Comparison of ENCODE assay signal across 32 mouse cellular contexts in the genomic region with DNA sequence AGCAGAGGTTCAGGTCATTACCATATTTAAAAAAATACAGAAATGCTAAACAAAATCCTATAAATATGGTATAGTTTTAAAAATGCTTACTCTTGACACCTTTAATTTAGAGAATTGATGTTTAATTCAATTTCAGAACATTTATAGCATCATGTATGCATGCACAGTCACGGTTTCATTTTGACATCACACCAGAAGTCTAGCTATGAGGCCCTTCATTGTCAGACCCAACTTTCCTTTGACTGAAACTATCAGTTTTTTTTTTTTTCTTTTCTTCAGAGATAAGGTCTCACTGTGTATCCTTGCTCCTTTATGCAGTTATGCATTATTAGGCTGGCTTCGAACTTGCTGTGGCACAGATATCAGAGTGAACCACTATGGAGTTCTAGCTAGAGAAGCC.
"Had no signal": no experiment of that assay in that cellular context is flagged by ENCODE, and none has a peak within 500 bp of the region (broad histone marks: within the 10 kb centered on the region; RNA-seq: fewer than 3 reads in every experiment).

No protein-coding gene starts in this region.

- H3K9me3 ChIP-seq: heart, embryonic 10.5 days; heart, embryonic 12.5 days; heart, embryonic 13.5 days; heart, embryonic 15.5 days; hindbrain, embryonic 10.5 days; hindbrain, embryonic 12.5 days; hindbrain, embryonic 13.5 days; hindbrain, embryonic 15.5 days; intestine, embryonic 15.5 days; kidney, embryonic 15.5 days had no signal

- DNase-seq: heart, postnatal 10 days; heart, postnatal 14 days; heart, postnatal 36 days; heart, postnatal 4 days; kidney, adult 11 months; kidney, adult 18-20 months; kidney, adult 2 months; kidney, adult 8-10 months; kidney, adult 9 months; kidney, postnatal 10 days; kidney, postnatal 14 days; kidney, postnatal 25 days; kidney, postnatal 36 days; kidney, postnatal 4 days; layer of hippocampus, adult 9-11 months; layer of hippocampus, postnatal 36 days had no signal

- H3K27me3 ChIP-seq: heart, embryonic 12.5 days; heart, embryonic 13.5 days; heart, embryonic 15.5 days; hindbrain, embryonic 12.5 days; hindbrain, embryonic 13.5 days; hindbrain, embryonic 15.5 days; intestine, embryonic 15.5 days; kidney, embryonic 15.5 days had no signal

- H3K36me3 ChIP-seq: heart, embryonic 10.5 days; heart, embryonic 12.5 days; heart, embryonic 13.5 days; heart, embryonic 15.5 days; hindbrain, embryonic 10.5 days; hindbrain, embryonic 12.5 days; hindbrain, embryonic 13.5 days; hindbrain, embryonic 15.5 days; intestine, embryonic 15.5 days; kidney, embryonic 15.5 days had no signal

- H3K4me2 ChIP-seq: heart, embryonic 11.5 days; heart, embryonic 12.5 days; heart, embryonic 13.5 days; heart, embryonic 15.5 days; hindbrain, embryonic 12.5 days; hindbrain, embryonic 13.5 days; hindbrain, embryonic 14.5 days; hindbrain, embryonic 15.5 days; intestine, embryonic 15.5 days; kidney, embryonic 15.5 days had no signal

- H3K4me3 ChIP-seq: heart, embryonic 10.5 days; heart, embryonic 12.5 days; heart, embryonic 13.5 days; heart, embryonic 15.5 days; hindbrain, embryonic 10.5 days; hindbrain, embryonic 12.5 days; hindbrain, embryonic 13.5 days; hindbrain, embryonic 15.5 days; intestine, embryonic 15.5 days; kidney, embryonic 15.5 days; layer of hippocampus, adult 2 months; left cerebral cortex, adult 2 months had no signal

- H3K27ac ChIP-seq: heart, embryonic 10.5 days; heart, embryonic 13.5 days; heart, embryonic 15.5 days; hindbrain, embryonic 10.5 days; hindbrain, embryonic 12.5 days; hindbrain, embryonic 13.5 days; hindbrain, embryonic 14.5 days; hindbrain, embryonic 15.5 days; hindbrain, postnatal 0 days; intestine, embryonic 15.5 days; kidney, embryonic 15.5 days; kidney, postnatal 0 days; layer of hippocampus, adult 2 months; left cerebral cortex, adult 2 months had no signal

- H3K9ac ChIP-seq: heart, embryonic 12.5 days; heart, embryonic 13.5 days; heart, embryonic 15.5 days; hindbrain, embryonic 12.5 days; hindbrain, embryonic 13.5 days; hindbrain, embryonic 14.5 days; hindbrain, embryonic 15.5 days; intestine, embryonic 15.5 days; kidney, embryonic 15.5 days had no signal

- H3K4me1 ChIP-seq: heart, embryonic 10.5 days; heart, embryonic 12.5 days; heart, embryonic 13.5 days; heart, embryonic 15.5 days; hindbrain, embryonic 10.5 days; hindbrain, embryonic 12.5 days; hindbrain, embryonic 13.5 days; hindbrain, embryonic 15.5 days; intestine, embryonic 15.5 days; kidney, embryonic 15.5 days had no signal
